Mouse (Mus musculus): ENCODE results near the gene B4galnt4. TPM values are rescaled to one million over a fixed set of nuclear protein-coding genes. Genes with fewer than 3 reads are reported as not detected.

B4galnt4 gene
- polyA plus RNA-seq, 1 experiment: 18.3 TPM

DNA sequence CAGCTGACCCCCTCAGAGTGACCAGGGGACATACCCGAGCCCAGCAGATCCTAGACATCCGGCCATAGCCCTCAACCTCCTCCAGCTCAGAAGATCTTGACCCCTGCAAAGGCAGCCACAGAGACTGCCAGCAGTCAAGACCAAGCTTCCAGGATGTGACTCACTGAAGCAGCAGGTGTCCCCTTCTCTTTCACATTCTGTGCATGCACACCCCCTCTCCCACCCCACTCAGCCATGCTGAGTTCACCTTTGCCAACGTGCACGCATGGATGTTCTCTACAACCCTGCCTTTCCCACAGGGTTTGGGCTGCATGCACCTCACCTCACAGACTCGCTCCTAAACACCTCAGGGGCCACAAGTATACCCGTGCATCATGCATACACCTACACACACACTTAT is 35.1 kb downstream of the B4galnt4 start:
- Histone ChIP-seq H3K9ac (ENCODE audit: low read depth, poor library complexity, severe bottlenecking) (no peak overlapping the region), H3K27ac (ENCODE audit: insufficient read depth, low read length) (peak overlapping the region; percentile 71), H3K4me3 (ENCODE audit: low read depth, low read length) (peak overlapping the region; percentile 63), H3K9me3 (replicated peaks; ENCODE audit: control insufficient read depth, insufficient read depth, low read length, poor library complexity, severe bottlenecking) (no peaks in the 10 kb centered on the region), H3K27me3 (ENCODE audit: control insufficient read depth, insufficient read depth, low read length, poor library complexity, severe bottlenecking) (no peaks in the 10 kb centered on the region), H3K4me1 (ENCODE audit: control insufficient read depth, insufficient read depth, low read length) (peaks cover 7% of the 10 kb centered on the region), H3K36me3 (ENCODE audit: control insufficient read depth, insufficient read depth, low read length, poor library complexity, severe bottlenecking) (no peaks in the 10 kb centered on the region)
- TF ChIP-seq POLR2A (IDR thresholded peaks at IDR 0.05; ENCODE audit: insufficient read depth, low read length) (no peak), CTCF (IDR thresholded peaks at IDR 0.05; ENCODE audit: low read depth, low read length) (no peak), EP300 (IDR thresholded peaks at IDR 0.05; ENCODE audit: insufficient read depth, low read depth, low read length) (0 out of 2 replicates have a peak, but pooled peaks have one; percentile 44)

DNA sequence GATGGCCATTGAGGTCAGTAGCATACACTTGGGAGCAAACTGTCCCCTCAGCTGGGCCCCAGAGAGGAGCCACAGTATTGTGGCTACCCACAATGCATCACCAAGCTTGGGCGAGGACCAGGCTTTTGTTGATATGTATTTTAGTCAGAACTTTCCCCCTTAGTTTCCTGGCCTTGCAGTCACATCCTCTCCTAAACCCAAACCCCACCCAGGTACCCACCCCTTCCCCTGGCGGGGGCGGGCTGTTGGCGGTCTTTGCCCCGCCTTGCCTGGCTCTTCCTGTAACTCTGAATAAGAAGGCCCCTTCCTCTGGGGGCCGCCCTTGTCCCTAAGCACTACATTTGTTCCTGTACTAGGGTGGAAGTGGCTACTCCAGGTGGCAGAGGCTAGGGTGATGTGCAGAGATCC is 35.7 kb downstream of the B4galnt4 start:
- no peaks in the 10 kb centered on the region for H3K9me3 ChIP-seq (replicated peaks; ENCODE audit: control insufficient read depth, insufficient read depth, low read length, poor library complexity, severe bottlenecking)
- peak overlapping the region; percentile 71 for H3K27ac ChIP-seq (ENCODE audit: insufficient read depth, low read length)
- no peaks in the 10 kb centered on the region for H3K27me3 ChIP-seq (ENCODE audit: control insufficient read depth, insufficient read depth, low read length, poor library complexity, severe bottlenecking)
- 0 out of 2 replicates have a peak, but pooled peaks have one; percentile 24 for TF ChIP-seq EP300 (IDR thresholded peaks at IDR 0.05; ENCODE audit: insufficient read depth, low read depth, low read length)
- TF ChIP-seq POLR2A (IDR thresholded peaks at IDR 0.05; ENCODE audit: insufficient read depth, low read length): no peak
- TF ChIP-seq CTCF (IDR thresholded peaks at IDR 0.05; ENCODE audit: low read depth, low read length): peak; percentile 27
- H3K4me3 ChIP-seq (ENCODE audit: low read depth, low read length): peak overlapping the region; percentile 63
- H3K9ac ChIP-seq (ENCODE audit: low read depth, poor library complexity, severe bottlenecking): no peak overlapping the region
- no peaks in the 10 kb centered on the region for H3K36me3 ChIP-seq (ENCODE audit: control insufficient read depth, insufficient read depth, low read length, poor library complexity, severe bottlenecking)
- H3K4me1 ChIP-seq (ENCODE audit: control insufficient read depth, insufficient read depth, low read length): peaks cover 7% of the 10 kb centered on the region

DNA sequence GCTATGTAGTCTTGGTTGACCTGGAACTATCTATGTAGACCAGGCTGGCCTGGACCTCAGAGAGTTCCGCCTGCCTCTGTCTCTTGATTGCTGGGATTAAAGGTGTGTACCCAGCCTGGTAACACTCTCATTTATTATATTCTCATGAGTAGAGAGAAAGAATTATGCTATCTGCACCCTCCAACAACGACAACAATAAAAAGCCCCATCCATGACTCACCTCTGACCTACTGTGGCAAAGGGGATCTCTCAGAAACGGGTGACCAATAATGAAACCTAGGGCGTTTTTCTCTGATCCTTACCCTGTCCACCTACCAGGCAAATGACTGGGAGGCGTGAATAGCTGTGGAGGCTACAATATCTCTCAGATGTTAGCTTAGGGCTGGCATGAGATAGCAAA is 36.3 kb downstream of the B4galnt4 start:
- Histone ChIP-seq H3K27ac (ENCODE audit: insufficient read depth, low read length) (peak overlapping the region; percentile 28), H3K4me3 (ENCODE audit: low read depth, low read length) (no peak overlapping the region), H3K9ac (ENCODE audit: low read depth, poor library complexity, severe bottlenecking) (no peak overlapping the region), H3K9me3 (replicated peaks; ENCODE audit: control insufficient read depth, insufficient read depth, low read length, poor library complexity, severe bottlenecking) (no peaks in the 10 kb centered on the region), H3K36me3 (ENCODE audit: control insufficient read depth, insufficient read depth, low read length, poor library complexity, severe bottlenecking) (no peaks in the 10 kb centered on the region), H3K27me3 (ENCODE audit: control insufficient read depth, insufficient read depth, low read length, poor library complexity, severe bottlenecking) (no peaks in the 10 kb centered on the region), H3K4me1 (ENCODE audit: control insufficient read depth, insufficient read depth, low read length) (peaks cover 7% of the 10 kb centered on the region)
- TF ChIP-seq EP300 (IDR thresholded peaks at IDR 0.05; ENCODE audit: insufficient read depth, low read depth, low read length): no peak
- TF ChIP-seq CTCF (IDR thresholded peaks at IDR 0.05; ENCODE audit: low read depth, low read length): no peak
- TF ChIP-seq POLR2A (IDR thresholded peaks at IDR 0.05; ENCODE audit: insufficient read depth, low read length): no peak

DNA sequence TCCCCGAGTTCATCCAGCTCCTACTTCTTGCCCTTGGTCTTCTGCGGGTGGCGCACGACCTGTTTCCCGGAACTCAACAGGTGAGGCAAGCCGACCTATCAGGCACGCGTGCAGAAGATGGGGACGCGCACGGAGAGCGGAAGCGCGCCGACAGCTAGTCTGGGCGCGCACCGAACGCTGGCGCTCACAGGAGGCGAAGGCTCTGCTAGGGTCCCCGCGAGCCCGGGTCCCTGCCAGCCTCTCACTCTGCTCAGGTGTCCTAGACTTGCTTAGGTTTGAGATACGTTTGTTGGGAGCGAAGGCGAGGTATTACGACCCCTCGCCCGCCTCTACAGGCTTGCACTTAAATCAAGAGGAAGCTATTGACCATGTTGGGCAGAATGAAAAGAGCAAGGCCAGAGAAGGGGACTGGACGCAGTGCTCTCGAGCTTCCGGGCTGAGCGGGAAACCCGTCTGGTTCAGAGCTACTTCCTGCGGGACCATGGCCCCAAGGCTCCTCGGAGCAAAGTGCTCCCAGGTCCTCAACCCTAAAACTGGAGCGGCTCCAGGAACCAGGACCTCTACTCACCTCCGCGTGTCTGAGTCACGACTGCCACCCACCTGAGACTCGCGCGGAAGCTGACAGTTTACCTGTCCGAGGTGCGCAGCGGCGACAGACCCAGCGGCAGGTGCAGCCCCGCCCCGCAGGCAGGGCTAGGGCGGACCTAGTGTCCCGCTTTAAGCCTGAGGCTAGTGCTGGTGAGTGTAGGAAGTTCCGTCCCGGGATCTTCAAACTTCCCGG is 39.2 kb downstream of the B4galnt4 start, which contains the start of gene Sigirr:
Gene Sigirr, minus strand, starts transcription at position 662 of the 781 bp plus-strand sequence.
- Histone ChIP-seq H3K4me1 (ENCODE audit: control insufficient read depth, insufficient read depth, low read length) (peaks cover 4% of the 10 kb centered on the region), H3K9ac (ENCODE audit: low read depth, poor library complexity, severe bottlenecking) (peak within 1 kb of the TSS; percentile 51), H3K4me3 (ENCODE audit: low read depth, low read length) (peak within 1 kb of the TSS; percentile 90), H3K36me3 (ENCODE audit: control insufficient read depth, insufficient read depth, low read length, poor library complexity, severe bottlenecking) (no peaks in the 10 kb centered on the region), H3K27ac (ENCODE audit: insufficient read depth, low read length) (peak within 1 kb of the TSS; percentile 69), H3K9me3 (replicated peaks; ENCODE audit: control insufficient read depth, insufficient read depth, low read length, poor library complexity, severe bottlenecking) (no peaks in the 10 kb centered on the region), H3K27me3 (ENCODE audit: control insufficient read depth, insufficient read depth, low read length, poor library complexity, severe bottlenecking) (no peaks in the 10 kb centered on the region)
- 0 out of 2 replicates have a peak, but pooled peaks have one; percentile 34 for TF ChIP-seq EP300 (IDR thresholded peaks at IDR 0.05; ENCODE audit: insufficient read depth, low read depth, low read length)
- peak; percentile 54 for TF ChIP-seq POLR2A (IDR thresholded peaks at IDR 0.05; ENCODE audit: insufficient read depth, low read length)
- no peak for TF ChIP-seq CTCF (IDR thresholded peaks at IDR 0.05; ENCODE audit: low read depth, low read length)

DNA sequence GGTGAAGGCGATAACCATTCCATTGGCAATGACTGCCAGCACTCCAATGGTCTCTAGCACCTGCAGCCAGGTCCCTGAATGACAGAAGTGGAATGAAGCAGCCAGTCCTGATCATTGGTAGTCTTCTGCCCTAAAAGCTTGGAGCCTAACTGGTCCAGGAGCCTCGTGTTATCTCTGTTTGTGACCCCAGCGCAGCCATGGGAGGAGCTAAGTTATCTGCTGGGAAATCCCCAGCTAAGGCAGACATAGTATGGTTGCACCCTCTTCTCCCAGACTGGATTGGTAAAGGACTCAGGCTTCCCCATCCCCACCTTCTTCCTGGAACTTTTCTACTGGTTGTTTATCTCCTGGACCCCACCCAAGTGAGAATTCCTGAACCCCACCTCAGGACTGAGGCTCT is 42.3 kb downstream of the B4galnt4 start:
- no peaks in the 10 kb centered on the region for H3K27me3 ChIP-seq (ENCODE audit: control insufficient read depth, insufficient read depth, low read length, poor library complexity, severe bottlenecking)
- H3K36me3 ChIP-seq (ENCODE audit: control insufficient read depth, insufficient read depth, low read length, poor library complexity, severe bottlenecking): no peaks in the 10 kb centered on the region
- TF ChIP-seq CTCF (IDR thresholded peaks at IDR 0.05; ENCODE audit: low read depth, low read length): no peak
- TF ChIP-seq EP300 (IDR thresholded peaks at IDR 0.05; ENCODE audit: insufficient read depth, low read depth, low read length): no peak
- H3K9me3 ChIP-seq (replicated peaks; ENCODE audit: control insufficient read depth, insufficient read depth, low read length, poor library complexity, severe bottlenecking): no peaks in the 10 kb centered on the region
- H3K27ac ChIP-seq (ENCODE audit: insufficient read depth, low read length): no peak overlapping the region
- peaks cover 1% of the 10 kb centered on the region for H3K4me1 ChIP-seq (ENCODE audit: control insufficient read depth, insufficient read depth, low read length)
- no peak overlapping the region for H3K9ac ChIP-seq (ENCODE audit: low read depth, poor library complexity, severe bottlenecking)
- H3K4me3 ChIP-seq (ENCODE audit: low read depth, low read length): no peak overlapping the region

GRCm38 (mm10) chr7:141115874-141116273 is 55.0 kb downstream of the B4galnt4 start:
- H3K36me3 ChIP-seq (ENCODE audit: control insufficient read depth, insufficient read depth, low read length, poor library complexity, severe bottlenecking): no peaks in the 10 kb centered on the region
- H3K27me3 ChIP-seq (ENCODE audit: control insufficient read depth, insufficient read depth, low read length, poor library complexity, severe bottlenecking): no peaks in the 10 kb centered on the region
- no peak overlapping the region for H3K4me3 ChIP-seq (ENCODE audit: low read depth, low read length)
- H3K4me1 ChIP-seq (ENCODE audit: control insufficient read depth, insufficient read depth, low read length): no peaks in the 10 kb centered on the region
- TF ChIP-seq POLR2A (IDR thresholded peaks at IDR 0.05; ENCODE audit: insufficient read depth, low read length) (no peak), EP300 (IDR thresholded peaks at IDR 0.05; ENCODE audit: insufficient read depth, low read depth, low read length) (no peak)
- H3K9ac ChIP-seq (ENCODE audit: low read depth, poor library complexity, severe bottlenecking): no peak overlapping the region
- no peak overlapping the region for H3K27ac ChIP-seq (ENCODE audit: insufficient read depth, low read length)
- no peaks in the 10 kb centered on the region for H3K9me3 ChIP-seq (replicated peaks; ENCODE audit: control insufficient read depth, insufficient read depth, low read length, poor library complexity, severe bottlenecking)

Data from ES-Bruce4 (cell line).